Mouse (Mus musculus) ES-Bruce4 (cell line): Measurements from ENCODE around the gene Cdc27. TPM values are rescaled to one million over a fixed set of nuclear protein-coding genes. Genes with fewer than 3 reads are reported as not detected.
A peak's percentile ranks its signal among the peaks of the same experiment; 100 is the strongest.

ENCODE experiments used
- H3K27ac ChIP-seq: 2 replicates; pipeline ENCODE4 v1.5.1; 2012; ENCODE audit warnings: low read length, inconsistent platforms; ENCODE audit not compliant: insufficient read depth
- H3K27me3 ChIP-seq: 2 replicates; pipeline ENCODE4 v1.6.1; 2012; ENCODE audit warnings: mild to moderate bottlenecking, low read length, inconsistent platforms; ENCODE audit not compliant: control insufficient read depth, poor library complexity, insufficient read depth, severe bottlenecking
- H3K36me3 ChIP-seq: 2 replicates; pipeline ENCODE4 v1.6.1; 2012; ENCODE audit warnings: inconsistent platforms, mild to moderate bottlenecking, low read length, moderate library complexity; ENCODE audit not compliant: control insufficient read depth, poor library complexity, insufficient read depth, severe bottlenecking
- H3K4me1 ChIP-seq: one replicate; pipeline ENCODE4 v1.8.1; 2011; ENCODE audit warnings: low read length; ENCODE audit not compliant: control insufficient read depth, insufficient read depth
- H3K4me3 ChIP-seq: 2 replicates; pipeline ENCODE4 v1.5.1; 2011; ENCODE audit warnings: low read depth, mild to moderate bottlenecking, low read length
- H3K9ac ChIP-seq: 2 replicates; pipeline ENCODE4 v1.6.1; 2012; ENCODE audit warnings: low read depth, mild to moderate bottlenecking, inconsistent platforms; ENCODE audit not compliant: poor library complexity, severe bottlenecking
- H3K9me3 ChIP-seq: replicated peaks from 2 replicates; pipeline ENCODE4 v1.6.1; 2012; ENCODE audit warnings: mild to moderate bottlenecking, low read length, inconsistent platforms; ENCODE audit not compliant: control insufficient read depth, poor library complexity, insufficient read depth, severe bottlenecking
- CTCF ChIP-seq: IDR thresholded peaks from one replicate; pipeline ENCODE4 v1.8.1; 2011; ENCODE audit warnings: low read depth, low read length
- EP300 ChIP-seq: IDR thresholded peaks from 2 replicates; pipeline ENCODE4 v1.6.1; 2011; ENCODE audit warnings: low read depth, low read length; ENCODE audit not compliant: insufficient read depth
- POLR2A ChIP-seq: IDR thresholded peaks from one replicate; pipeline ENCODE4 v1.8.1; 2011; ENCODE audit warnings: low read length; ENCODE audit not compliant: insufficient read depth
- polyA plus RNA-seq: library from polyadenylated mRNA; stranded (reverse); fragments of >200 nt; gene quantifications from 2 replicates; pipeline ENCODE4 v1.2.4, GENCODE M21; 2011; ENCODE audit warnings: low read depth; ENCODE audit not compliant: missing spikeins, insufficient read depth, insufficient read length

Cdc27 gene
- polyA plus RNA-seq, 1 experiment = 95.2 TPM

DNA sequence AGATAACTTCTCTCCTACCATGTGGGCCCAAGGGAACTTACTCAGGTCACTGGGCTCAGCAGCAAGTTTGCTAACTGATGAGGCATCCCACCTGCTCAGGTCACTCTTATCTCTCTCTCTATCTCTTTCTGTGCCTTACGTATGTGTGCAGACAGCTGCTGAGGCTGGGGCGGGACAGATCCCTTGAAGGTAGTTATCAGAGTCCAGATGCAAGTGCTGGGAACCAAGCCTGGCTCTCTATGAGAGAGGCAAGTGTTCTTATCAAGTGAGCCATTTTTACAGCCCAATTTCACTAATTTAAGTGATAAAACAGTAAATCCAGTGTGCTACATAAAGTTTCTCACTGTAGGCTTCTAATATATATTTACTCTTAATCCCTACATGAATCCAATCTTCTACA, 13.6 kb downstream of the Cdc27 start:
- no peak overlapping the region for H3K27ac ChIP-seq
- no peaks in the 10 kb centered on the region for H3K9me3 ChIP-seq
- TF ChIP-seq POLR2A (no peak), EP300 (no peak), CTCF (no peak)
- no peaks in the 10 kb centered on the region for H3K4me1 ChIP-seq
- H3K9ac ChIP-seq = no peak overlapping the region
- H3K4me3 ChIP-seq = no peak overlapping the region
- H3K36me3 ChIP-seq = peaks cover 30% of the 10 kb centered on the region
- no peaks in the 10 kb centered on the region for H3K27me3 ChIP-seq

DNA sequence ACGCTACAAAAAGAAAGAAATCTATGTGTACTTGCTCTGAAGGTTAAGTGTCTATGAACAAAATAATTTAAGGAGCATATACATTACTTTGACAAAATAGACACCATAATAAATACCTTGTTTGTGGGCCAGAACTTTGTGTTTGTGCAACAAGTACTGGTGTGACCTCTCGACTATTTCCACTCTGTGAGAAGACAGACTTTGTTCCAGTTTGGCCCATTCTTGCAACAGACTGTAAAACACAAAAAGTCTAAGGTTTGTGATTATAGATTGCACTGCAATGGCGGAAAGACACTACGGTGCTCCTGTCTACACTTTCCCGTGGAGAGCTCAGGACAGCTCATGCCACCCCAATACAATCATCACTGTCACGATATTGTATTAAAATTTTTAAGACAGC, 24.5 kb downstream of the Cdc27 start:
- H3K4me1 ChIP-seq = no peaks in the 10 kb centered on the region
- no peak overlapping the region for H3K4me3 ChIP-seq
- TF ChIP-seq EP300 (no peak), CTCF (no peak)
- H3K27ac ChIP-seq = no peak overlapping the region
- H3K9me3 ChIP-seq = no peaks in the 10 kb centered on the region
- no peaks in the 10 kb centered on the region for H3K27me3 ChIP-seq
- H3K9ac ChIP-seq = no peak overlapping the region
- H3K36me3 ChIP-seq = peaks cover 70% of the 10 kb centered on the region

DNA sequence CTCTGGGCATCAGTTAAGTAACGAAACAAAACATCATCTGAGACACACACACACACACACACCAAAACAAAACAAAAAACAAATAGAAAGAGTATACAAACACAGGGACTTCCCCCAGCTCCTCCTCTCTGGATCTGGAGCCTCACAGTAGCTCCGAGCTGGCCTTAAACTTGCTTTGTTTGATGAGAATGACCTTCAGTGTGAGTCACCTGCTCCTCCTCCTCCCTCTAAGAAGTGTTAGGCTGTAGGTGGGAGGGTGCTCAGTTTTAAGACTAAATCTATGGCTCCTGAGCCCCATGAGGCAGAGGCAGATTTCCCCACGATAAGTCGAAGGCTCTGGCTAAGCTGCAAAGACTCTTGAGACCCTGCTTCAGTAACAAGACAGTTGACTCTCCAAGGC, 38.0 kb downstream of the Cdc27 start:
- Histone ChIP-seq H3K36me3 (peaks cover 70% of the 10 kb centered on the region), H3K27ac (no peak overlapping the region), H3K4me3 (no peak overlapping the region), H3K9me3 (no peaks in the 10 kb centered on the region), H3K27me3 (no peaks in the 10 kb centered on the region), H3K9ac (no peak overlapping the region), H3K4me1 (no peaks in the 10 kb centered on the region)
- no peak for TF ChIP-seq EP300
- TF ChIP-seq POLR2A = no peak
- no peak for TF ChIP-seq CTCF

- Histone ChIP-seq H3K9me3 (no peaks in the 10 kb centered on the region), H3K4me3 (no peak overlapping the region), H3K9ac (no peak overlapping the region), H3K4me1 (no peaks in the 10 kb centered on the region), H3K36me3 (peaks cover 65% of the 10 kb centered on the region), H3K27me3 (no peaks in the 10 kb centered on the region), H3K27ac (no peak overlapping the region)
- TF ChIP-seq CTCF = peak; percentile 32
- no peak for TF ChIP-seq EP300
Observed at GRCm38 (mm10) chr11:104510606-104511005, 39.8 kb downstream of the Cdc27 start.

- no peak overlapping the region for H3K27ac ChIP-seq
- TF ChIP-seq POLR2A (no peak), EP300 (no peak), CTCF (no peak)
- H3K27me3 ChIP-seq = no peaks in the 10 kb centered on the region
- no peak overlapping the region for H3K4me3 ChIP-seq
- no peak overlapping the region for H3K9ac ChIP-seq
- H3K9me3 ChIP-seq = no peaks in the 10 kb centered on the region
- no peaks in the 10 kb centered on the region for H3K4me1 ChIP-seq
- H3K36me3 ChIP-seq = peaks cover 70% of the 10 kb centered on the region
Observed at GRCm38 (mm10) chr11:104508455-104508854, 42.0 kb downstream of the Cdc27 start.

GRCm38 (mm10) chr11:104488292-104488691, 62.1 kb downstream of the Cdc27 start:
- Histone ChIP-seq H3K9me3 (peaks cover 5% of the 10 kb centered on the region; the same call in 1 of the 2 replicates), H3K4me3 (no peak overlapping the region), H3K36me3 (no peaks in the 10 kb centered on the region), H3K9ac (no peak overlapping the region), H3K4me1 (peaks cover 2% of the 10 kb centered on the region), H3K27me3 (no peaks in the 10 kb centered on the region), H3K27ac (no peak overlapping the region)
- TF ChIP-seq EP300 = no peak

DNA sequence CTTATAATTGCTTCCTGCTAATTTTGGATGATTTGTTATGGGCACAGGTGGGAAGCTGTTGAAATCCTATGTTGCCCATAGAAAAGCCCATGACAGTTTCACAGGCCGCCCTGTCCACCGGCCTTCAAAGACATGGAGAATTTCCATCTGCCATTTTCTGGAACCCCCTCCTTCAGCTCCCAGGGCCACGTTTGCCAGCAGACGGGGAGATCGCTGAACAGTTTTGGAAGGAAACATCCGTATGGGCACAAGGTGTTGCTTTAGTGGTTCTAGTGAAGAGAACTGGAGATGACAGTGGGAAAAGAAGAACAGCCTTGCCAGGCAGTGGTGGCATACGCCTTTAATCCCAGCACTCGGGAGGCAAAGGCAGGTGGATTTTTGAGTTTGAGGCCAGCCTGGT, 68.4 kb downstream of the Cdc27 start:
- Histone ChIP-seq H3K27ac (no peak overlapping the region), H3K4me1 (peaks cover 2% of the 10 kb centered on the region), H3K9ac (no peak overlapping the region), H3K36me3 (no peaks in the 10 kb centered on the region), H3K27me3 (no peaks in the 10 kb centered on the region), H3K9me3 (peaks cover 5% of the 10 kb centered on the region; the same call in 1 of the 2 replicates), H3K4me3 (no peak overlapping the region)
- TF ChIP-seq CTCF = no peak
- TF ChIP-seq POLR2A = no peak
- TF ChIP-seq EP300 = no peak
